Mouse (Mus musculus): ENCODE measurements around the gene Cryzl1. TPM values are rescaled to one million over a fixed set of nuclear protein-coding genes. Genes with fewer than 3 reads are reported as not detected.

Cryzl1 gene
- polyA plus RNA-seq, 1 experiment = 21.7 TPM

DNA sequence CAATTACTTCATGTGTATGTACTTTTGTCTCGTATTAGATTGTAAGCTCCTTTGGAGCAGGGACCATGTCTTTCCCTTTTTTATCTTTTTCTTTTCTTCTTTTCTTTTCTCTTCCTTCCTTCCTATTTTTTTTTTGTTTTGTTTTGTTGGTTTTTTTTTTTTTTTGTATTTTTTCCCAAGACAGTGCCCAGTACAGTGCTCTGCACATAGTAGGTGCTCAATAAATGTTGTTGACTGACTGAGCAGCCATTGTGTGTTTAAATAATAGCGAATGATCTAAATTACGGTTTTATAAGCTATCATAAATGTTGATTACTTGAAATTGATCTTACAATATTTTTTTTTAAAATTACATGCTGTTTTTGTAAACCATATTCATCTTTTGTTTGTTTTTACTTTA lies 65.0 kb downstream of the Cryzl1 start:
- 98% methylated on average over 3 of the region's 3 CpGs for WGBS
- Histone ChIP-seq H3K27me3 (ENCODE audit: control insufficient read depth, insufficient read depth, low read length) (no peaks in the 10 kb centered on the region), H3K4me1 (replicated peaks; ENCODE audit: control insufficient read depth, insufficient read depth, low read length) (no peaks in the 10 kb centered on the region), H3K27ac (ENCODE audit: control insufficient read depth, insufficient read depth, low read length) (no peak overlapping the region), H3K4me3 (ENCODE audit: control insufficient read depth, insufficient read depth, low read length) (no peak overlapping the region), H3K36me3 (ENCODE audit: control insufficient read depth, insufficient read depth, low read length) (peaks cover 93% of the 10 kb centered on the region)
- DNase-seq = no peak
- TF ChIP-seq POLR2A (IDR thresholded peaks at IDR 0.05; ENCODE audit: control insufficient read depth, extremely low read depth, insufficient read depth, low read length, poor library complexity) (no peak), CTCF (IDR thresholded peaks at IDR 0.05; ENCODE audit: borderline replicate concordance, control insufficient read depth, extremely low read depth, insufficient read depth, low read length, poor library complexity) (no peak)

DNA sequence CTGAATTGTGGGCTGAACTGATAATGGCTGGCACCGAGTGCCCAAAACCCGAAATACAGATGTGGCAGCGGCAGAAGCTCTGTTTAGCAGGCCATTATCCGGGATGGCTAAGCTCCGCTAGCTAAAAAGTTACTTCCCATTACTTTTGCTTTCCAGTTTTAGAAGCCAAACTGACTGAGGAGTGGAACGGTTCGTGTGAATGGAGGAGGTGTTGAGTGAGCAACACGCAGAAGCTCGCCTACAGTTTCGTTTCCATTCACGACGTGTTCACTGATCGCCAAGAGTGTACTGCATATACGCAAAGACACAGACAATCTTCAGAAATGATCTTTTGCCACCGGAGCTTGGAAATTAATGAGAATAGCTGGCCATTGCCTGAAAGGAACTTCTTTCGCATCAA lies 66.4 kb downstream of the Cryzl1 start:
- TF ChIP-seq POLR2A (IDR thresholded peaks at IDR 0.05; ENCODE audit: control insufficient read depth, extremely low read depth, insufficient read depth, low read length, poor library complexity) = no peak
- no peak for TF ChIP-seq CTCF (IDR thresholded peaks at IDR 0.05; ENCODE audit: borderline replicate concordance, control insufficient read depth, extremely low read depth, insufficient read depth, low read length, poor library complexity)
- no peak overlapping the region for H3K27ac ChIP-seq (ENCODE audit: control insufficient read depth, insufficient read depth, low read length)
- 95% methylated on average over 16 of the region's 16 CpGs for WGBS
- H3K4me1 ChIP-seq (replicated peaks; ENCODE audit: control insufficient read depth, insufficient read depth, low read length) = no peaks in the 10 kb centered on the region
- H3K36me3 ChIP-seq (ENCODE audit: control insufficient read depth, insufficient read depth, low read length) = peaks cover 94% of the 10 kb centered on the region
- no peak overlapping the region for H3K4me3 ChIP-seq (ENCODE audit: control insufficient read depth, insufficient read depth, low read length)
- DNase-seq = no peak
- H3K27me3 ChIP-seq (ENCODE audit: control insufficient read depth, insufficient read depth, low read length) = no peaks in the 10 kb centered on the region

DNA sequence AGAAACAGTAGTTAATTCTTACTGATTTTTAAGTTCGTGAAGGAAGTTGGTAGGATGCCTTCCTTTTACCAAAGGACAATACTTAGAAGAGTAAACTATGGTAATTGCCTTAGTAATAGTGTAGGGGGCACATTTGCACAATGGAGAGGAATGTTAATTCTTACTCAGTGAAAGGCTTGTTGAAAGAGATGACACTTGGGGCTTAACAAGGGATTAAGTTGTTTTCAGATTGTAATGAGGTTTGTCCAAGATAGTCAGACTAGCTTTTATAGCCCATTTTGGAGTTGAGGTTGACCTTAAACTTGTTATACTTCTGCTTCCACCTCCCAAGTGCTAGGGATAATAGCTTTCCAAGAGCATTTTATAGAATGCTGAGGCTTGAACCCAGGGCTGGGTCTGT lies 67.4 kb downstream of the Cryzl1 start:
- no peak for DNase-seq
- Histone ChIP-seq H3K4me1 (replicated peaks; ENCODE audit: control insufficient read depth, insufficient read depth, low read length) (no peaks in the 10 kb centered on the region), H3K36me3 (ENCODE audit: control insufficient read depth, insufficient read depth, low read length) (peaks cover 94% of the 10 kb centered on the region), H3K27me3 (ENCODE audit: control insufficient read depth, insufficient read depth, low read length) (no peaks in the 10 kb centered on the region), H3K27ac (ENCODE audit: control insufficient read depth, insufficient read depth, low read length) (no peak overlapping the region), H3K4me3 (ENCODE audit: control insufficient read depth, insufficient read depth, low read length) (no peak overlapping the region)
- no peak for TF ChIP-seq POLR2A (IDR thresholded peaks at IDR 0.05; ENCODE audit: control insufficient read depth, extremely low read depth, insufficient read depth, low read length, poor library complexity)
- no peak for TF ChIP-seq CTCF (IDR thresholded peaks at IDR 0.05; ENCODE audit: borderline replicate concordance, control insufficient read depth, extremely low read depth, insufficient read depth, low read length, poor library complexity)
- 95% methylated on average over 1 of the region's 1 CpGs for WGBS

DNA sequence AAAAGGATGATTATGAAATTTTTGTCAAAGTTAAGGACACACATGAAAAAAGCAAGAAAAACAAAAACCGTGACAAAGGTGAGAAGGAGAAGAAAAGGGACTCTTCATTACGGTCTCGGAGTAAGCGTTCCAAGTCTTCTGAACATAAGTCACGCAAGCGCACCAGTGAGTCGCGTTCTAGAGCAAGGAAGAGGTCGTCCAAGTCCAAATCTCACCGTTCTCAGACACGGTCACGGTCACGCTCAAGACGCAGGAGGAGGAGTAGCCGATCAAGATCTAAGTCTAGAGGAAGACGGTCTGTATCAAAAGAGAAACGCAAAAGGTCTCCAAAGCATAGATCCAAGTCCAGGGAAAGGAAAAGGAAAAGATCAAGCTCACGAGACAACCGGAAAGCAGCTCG lies 69.0 kb downstream of the Cryzl1 start:
- Histone ChIP-seq H3K4me1 (replicated peaks; ENCODE audit: control insufficient read depth, insufficient read depth, low read length) (no peaks in the 10 kb centered on the region), H3K27ac (ENCODE audit: control insufficient read depth, insufficient read depth, low read length) (no peak overlapping the region), H3K36me3 (ENCODE audit: control insufficient read depth, insufficient read depth, low read length) (peaks cover 94% of the 10 kb centered on the region), H3K27me3 (ENCODE audit: control insufficient read depth, insufficient read depth, low read length) (no peaks in the 10 kb centered on the region), H3K4me3 (ENCODE audit: control insufficient read depth, insufficient read depth, low read length) (no peak overlapping the region)
- WGBS = 99% methylated on average over 20 of the region's 20 CpGs
- DNase-seq = no peak
- TF ChIP-seq CTCF (IDR thresholded peaks at IDR 0.05; ENCODE audit: borderline replicate concordance, control insufficient read depth, extremely low read depth, insufficient read depth, low read length, poor library complexity) (no peak), POLR2A (IDR thresholded peaks at IDR 0.05; ENCODE audit: control insufficient read depth, extremely low read depth, insufficient read depth, low read length, poor library complexity) (no peak)

DNA sequence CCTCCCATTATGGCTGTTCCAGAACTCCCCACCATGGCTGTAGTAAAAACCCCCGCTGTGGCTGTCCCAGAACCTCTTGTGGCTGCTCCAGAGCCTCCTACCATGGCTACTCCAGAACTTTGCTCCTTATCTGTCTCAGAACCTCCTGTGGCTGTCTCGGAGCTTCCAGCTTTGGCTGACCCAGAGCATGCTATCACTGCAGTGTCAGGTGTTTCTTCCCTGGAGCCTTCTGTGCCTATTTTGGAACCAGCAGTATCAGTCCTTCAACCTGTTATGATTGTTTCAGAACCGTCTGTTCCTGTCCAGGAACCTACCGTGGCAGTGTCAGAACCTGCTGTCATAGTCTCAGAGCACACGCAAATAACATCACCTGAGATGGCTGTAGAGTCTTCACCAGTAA lies 70.3 kb downstream of the Cryzl1 start:
- H3K27me3 ChIP-seq (ENCODE audit: control insufficient read depth, insufficient read depth, low read length) = no peaks in the 10 kb centered on the region
- H3K4me3 ChIP-seq (ENCODE audit: control insufficient read depth, insufficient read depth, low read length) = no peak overlapping the region
- no peak for TF ChIP-seq POLR2A (IDR thresholded peaks at IDR 0.05; ENCODE audit: control insufficient read depth, extremely low read depth, insufficient read depth, low read length, poor library complexity)
- no peak for TF ChIP-seq CTCF (IDR thresholded peaks at IDR 0.05; ENCODE audit: borderline replicate concordance, control insufficient read depth, extremely low read depth, insufficient read depth, low read length, poor library complexity)
- no peak for DNase-seq
- WGBS = 95% methylated on average over 5 of the region's 5 CpGs
- H3K27ac ChIP-seq (ENCODE audit: control insufficient read depth, insufficient read depth, low read length) = no peak overlapping the region
- no peaks in the 10 kb centered on the region for H3K4me1 ChIP-seq (replicated peaks; ENCODE audit: control insufficient read depth, insufficient read depth, low read length)
- H3K36me3 ChIP-seq (ENCODE audit: control insufficient read depth, insufficient read depth, low read length) = peaks cover 95% of the 10 kb centered on the region

DNA sequence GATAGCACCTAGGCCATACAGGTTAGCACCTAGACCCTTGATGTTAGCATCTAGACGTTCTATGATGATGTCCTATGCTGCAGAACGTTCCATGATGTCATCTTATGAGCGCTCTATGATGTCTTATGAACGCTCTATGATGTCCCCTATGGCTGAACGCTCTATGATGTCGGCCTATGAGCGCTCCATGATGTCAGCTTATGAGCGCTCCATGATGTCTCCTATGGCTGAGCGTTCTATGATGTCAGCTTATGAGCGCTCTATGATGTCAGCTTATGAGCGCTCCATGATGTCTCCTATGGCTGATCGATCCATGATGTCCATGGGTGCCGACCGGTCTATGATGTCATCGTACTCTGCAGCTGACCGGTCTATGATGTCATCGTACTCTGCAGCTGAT lies 71.5 kb downstream of the Cryzl1 start:
- peaks cover 88% of the 10 kb centered on the region for H3K36me3 ChIP-seq (ENCODE audit: control insufficient read depth, insufficient read depth, low read length)
- no peak overlapping the region for H3K27ac ChIP-seq (ENCODE audit: control insufficient read depth, insufficient read depth, low read length)
- 99% methylated on average over 17 of the region's 17 CpGs for WGBS
- DNase-seq = no peak
- no peaks in the 10 kb centered on the region for H3K4me1 ChIP-seq (replicated peaks; ENCODE audit: control insufficient read depth, insufficient read depth, low read length)
- H3K27me3 ChIP-seq (ENCODE audit: control insufficient read depth, insufficient read depth, low read length) = no peaks in the 10 kb centered on the region
- TF ChIP-seq POLR2A (IDR thresholded peaks at IDR 0.05; ENCODE audit: control insufficient read depth, extremely low read depth, insufficient read depth, low read length, poor library complexity) = no peak
- no peak for TF ChIP-seq CTCF (IDR thresholded peaks at IDR 0.05; ENCODE audit: borderline replicate concordance, control insufficient read depth, extremely low read depth, insufficient read depth, low read length, poor library complexity)
- H3K4me3 ChIP-seq (ENCODE audit: control insufficient read depth, insufficient read depth, low read length) = no peak overlapping the region

DNA sequence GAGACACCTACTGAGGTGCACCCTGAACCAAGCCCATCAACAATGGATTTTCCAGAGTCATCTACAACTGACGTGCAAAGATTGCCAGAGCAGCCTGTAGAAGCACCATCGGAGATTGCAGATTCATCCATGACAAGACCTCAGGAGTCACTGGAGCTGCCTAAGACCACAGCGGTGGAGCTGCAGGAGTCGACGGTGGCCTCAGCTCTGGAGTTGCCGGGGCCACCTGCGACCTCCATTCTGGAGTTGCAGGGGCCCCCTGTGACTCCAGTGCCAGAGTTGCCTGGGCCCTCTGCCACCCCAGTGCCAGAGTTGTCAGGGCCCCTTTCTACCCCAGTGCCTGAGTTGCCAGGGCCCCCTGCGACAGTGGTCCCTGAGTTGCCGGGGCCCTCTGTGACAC lies 73.5 kb downstream of the Cryzl1 start:
- no peaks in the 10 kb centered on the region for H3K27me3 ChIP-seq (ENCODE audit: control insufficient read depth, insufficient read depth, low read length)
- no peaks in the 10 kb centered on the region; the same call in 1 of the 2 replicates for H3K4me1 ChIP-seq (replicated peaks; ENCODE audit: control insufficient read depth, insufficient read depth, low read length)
- no peak overlapping the region for H3K4me3 ChIP-seq (ENCODE audit: control insufficient read depth, insufficient read depth, low read length)
- no peak for TF ChIP-seq POLR2A (IDR thresholded peaks at IDR 0.05; ENCODE audit: control insufficient read depth, extremely low read depth, insufficient read depth, low read length, poor library complexity)
- no peak for TF ChIP-seq CTCF (IDR thresholded peaks at IDR 0.05; ENCODE audit: borderline replicate concordance, control insufficient read depth, extremely low read depth, insufficient read depth, low read length, poor library complexity)
- H3K27ac ChIP-seq (ENCODE audit: control insufficient read depth, insufficient read depth, low read length) = no peak overlapping the region
- peaks cover 80% of the 10 kb centered on the region for H3K36me3 ChIP-seq (ENCODE audit: control insufficient read depth, insufficient read depth, low read length)
- no peak for DNase-seq
- 97% methylated on average over 9 of the region's 9 CpGs for WGBS

Measured in thymus, adult 2 months (tissue).